Mouse (Mus musculus): ENCODE results near the gene Aifm2.

DNA sequence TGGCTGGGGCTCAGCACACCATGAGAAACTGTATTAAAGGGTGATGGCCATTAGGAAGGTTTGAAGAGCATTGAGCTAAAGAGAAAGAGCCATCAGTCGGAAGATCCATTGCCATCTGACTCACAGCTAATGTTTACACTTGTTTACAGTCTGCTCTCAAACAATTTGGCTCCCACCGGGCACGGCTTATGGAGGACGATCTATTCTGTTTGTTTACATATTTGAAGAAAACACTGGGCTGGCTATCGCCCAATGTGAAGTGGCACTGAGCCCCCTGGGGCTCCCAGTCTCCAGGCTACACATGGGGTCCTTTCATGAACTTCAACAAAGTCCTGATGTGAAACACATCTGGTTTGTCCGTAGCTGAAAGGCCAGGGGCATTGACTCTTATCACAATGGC, 51.7 kb downstream of the Aifm2 start:
- no peak for TF ChIP-seq CTCF (IDR thresholded peaks at IDR 0.05; ENCODE audit: low read depth, low read length)
- no peak for TF ChIP-seq POLR2A (IDR thresholded peaks at IDR 0.05; ENCODE audit: borderline replicate concordance, low read depth, low read length)
